In the genomic region with DNA sequence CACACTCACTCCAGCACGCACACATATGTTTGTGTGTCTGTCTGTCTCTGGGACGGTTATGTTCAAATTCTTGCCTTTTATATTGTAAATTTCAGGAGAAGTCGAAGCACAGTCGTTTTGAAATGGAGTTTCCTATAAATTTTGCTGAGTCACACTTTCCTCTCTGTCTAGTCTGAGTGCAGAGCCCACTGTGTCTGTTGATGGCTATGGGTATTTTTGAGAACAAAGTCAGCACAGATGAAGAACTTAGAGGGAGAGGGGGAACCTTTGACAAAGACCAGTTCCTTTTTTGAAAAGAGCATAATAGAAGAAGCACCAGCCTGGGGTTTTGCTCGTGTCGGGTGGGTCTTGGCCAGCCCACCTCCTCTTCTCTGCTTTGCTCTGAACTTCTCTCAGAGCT, we compare ENCODE assay signal across 24 mouse cellular contexts. TPM values are rescaled to one million over a fixed set of nuclear protein-coding genes. Genes with fewer than 3 reads are reported as not detected.
DNase-seq lines count a peak whose midpoint lies in the region; ATAC-seq and TF ChIP-seq lines count a peak whose summit lies in the region.
"Had no signal": no experiment of that assay in that cellular context is flagged by ENCODE, and none has a peak within 500 bp of the region (broad histone marks: within the 10 kb centered on the region; RNA-seq: fewer than 3 reads in every experiment).

No protein-coding gene starts in this region.

- H3K27ac ChIP-seq in thymus, adult 2 months (ENCODE audit: control insufficient read depth, insufficient read depth, low read length): peak overlapping the region; percentile 82
- no peak overlapping the region for H3K27ac ChIP-seq in ES-E14 (ENCODE audit: insufficient read depth, low read depth, low read length, poor library complexity, severe bottlenecking)
- H3K27ac ChIP-seq in midbrain, embryonic 14.5 days (replicated peaks; ENCODE audit: low read depth, low read length): no peak overlapping the region
- no peak overlapping the region for H3K27ac ChIP-seq in limb, embryonic 10.5 days
- H3K27ac ChIP-seq: forebrain, embryonic 12.5 days; heart, embryonic 15.5 days; hindbrain, embryonic 10.5 days; hindbrain, postnatal 0 days; kidney, embryonic 15.5 days; midbrain, embryonic 13.5 days; stomach, embryonic 15.5 days had no signal

- in situ Hi-C loops in ES-E14 (cut with MboI; ENCODE audit: low sequenced_read_pairs in 2 of 2, unreplicated experiment in 2 of 2): no loop called here

- H3K27me3 ChIP-seq in thymus, adult 2 months (ENCODE audit: control insufficient read depth, insufficient read depth, low read length): no peaks in the 10 kb centered on the region
- H3K27me3 ChIP-seq in midbrain, embryonic 14.5 days (ENCODE audit: control insufficient read depth, insufficient read depth, low read length): no peaks in the 10 kb centered on the region
- H3K27me3 ChIP-seq in limb, embryonic 10.5 days (ENCODE audit: low read depth, poor library complexity, severe bottlenecking): no peaks in the 10 kb centered on the region
- H3K27me3 ChIP-seq: forebrain, embryonic 12.5 days; heart, embryonic 15.5 days; kidney, embryonic 15.5 days; midbrain, embryonic 13.5 days; stomach, embryonic 15.5 days had no signal

- 7% methylated on average over 6 of the region's 6 CpGs for WGBS in thymus, adult 2 months
- 80% methylated on average over 6 of the region's 6 CpGs for WGBS in midbrain, embryonic 14.5 days
- 86% methylated on average over 6 of the region's 6 CpGs for WGBS in limb, embryonic 10.5 days

- no peaks in the 10 kb centered on the region for H3K36me3 ChIP-seq in thymus, adult 2 months (ENCODE audit: control insufficient read depth, insufficient read depth, low read length)
- H3K36me3 ChIP-seq in ES-E14 (ENCODE audit: control insufficient read depth, insufficient read depth, low read length, poor library complexity, severe bottlenecking): 0 out of 2 replicates have a peak, but pooled peaks cover 6% of the 10 kb centered on the region
- H3K36me3 ChIP-seq in midbrain, embryonic 14.5 days (ENCODE audit: control insufficient read depth, insufficient read depth, low read length): 0 out of 2 replicates have a peak, but pooled peaks cover 6% of the 10 kb centered on the region
- H3K36me3 ChIP-seq in limb, embryonic 10.5 days: peaks cover 8% of the 10 kb centered on the region; the same call in 1 of the 2 replicates
- H3K36me3 ChIP-seq: forebrain, embryonic 12.5 days; heart, embryonic 15.5 days; hindbrain, embryonic 10.5 days; kidney, embryonic 15.5 days; midbrain, embryonic 13.5 days; stomach, embryonic 15.5 days had no signal

- TF ChIP-seq POLR2A in thymus, adult 2 months (IDR thresholded peaks at IDR 0.05; ENCODE audit: control insufficient read depth, extremely low read depth, insufficient read depth, low read length, poor library complexity): no peak

- no peak for TF ChIP-seq CTCF in thymus, adult 2 months (IDR thresholded peaks at IDR 0.05; ENCODE audit: borderline replicate concordance, control insufficient read depth, extremely low read depth, insufficient read depth, low read length, poor library complexity)

- H3K4me1 ChIP-seq in thymus, adult 2 months (replicated peaks; ENCODE audit: control insufficient read depth, insufficient read depth, low read length): peaks cover 9% of the 10 kb centered on the region
- H3K4me1 ChIP-seq in ES-E14 (ENCODE audit: control insufficient read depth in 2 of 2, insufficient read depth in 2 of 2, low read length in 2 of 2, poor library complexity in 1 of 2): peaks cover 0 to 10% of the 10 kb centered on the region in 2 experiments; a peak in 2 of 4 replicates
- no peaks in the 10 kb centered on the region for H3K4me1 ChIP-seq in midbrain, embryonic 14.5 days (ENCODE audit: control insufficient read depth, insufficient read depth, low read length)
- H3K4me1 ChIP-seq in limb, embryonic 10.5 days: no peaks in the 10 kb centered on the region
- H3K4me1 ChIP-seq: forebrain, embryonic 12.5 days; heart, embryonic 15.5 days; hindbrain, embryonic 10.5 days; kidney, embryonic 15.5 days; midbrain, embryonic 13.5 days; stomach, embryonic 15.5 days had no signal

- H3K4me3 ChIP-seq in thymus, adult 2 months (ENCODE audit: control insufficient read depth, insufficient read depth, low read length): no peak overlapping the region
- no peak overlapping the region for H3K4me3 ChIP-seq in ES-E14 (ENCODE audit: insufficient read depth in 1 of 2, low read depth in 1 of 2, low read length in 2 of 2, poor library complexity in 1 of 2, severe bottlenecking in 1 of 2)
- no peak overlapping the region for H3K4me3 ChIP-seq in midbrain, embryonic 14.5 days (replicated peaks; ENCODE audit: low read depth, low read length)
- H3K4me3 ChIP-seq in limb, embryonic 10.5 days: no peak overlapping the region
- H3K4me3 ChIP-seq: forebrain, embryonic 12.5 days; heart, embryonic 15.5 days; hindbrain, embryonic 10.5 days; kidney, embryonic 15.5 days; midbrain, embryonic 13.5 days; myocyte; stomach, embryonic 15.5 days had no signal

- no peak for DNase-seq in thymus, adult 2 months
- DNase-seq in thymus, postnatal 14 days: no peak
- DNase-seq in ES-E14 (ENCODE audit: low read depth, low spot score): no peak
- DNase-seq in midbrain, embryonic 14.5 days: no peak
- DNase-seq in lung, postnatal 36 days: no peak
- no peak for DNase-seq in limb, embryonic 10.5 days (ENCODE audit: low spot score)
- DNase-seq: adrenal gland, postnatal 10 days; cerebellum, adult 2 months; heart, adult 18-20 months; kidney, postnatal 4 days; lung, adult 18-20 months; lung, postnatal 4 days; thymus, adult 18-20 months had no signal

- no peak overlapping the region for H3K4me2 ChIP-seq in midbrain, embryonic 14.5 days (ENCODE audit: low read length)
- H3K4me2 ChIP-seq: forebrain, embryonic 12.5 days; heart, embryonic 15.5 days; kidney, embryonic 15.5 days; midbrain, embryonic 13.5 days; stomach, embryonic 15.5 days had no signal

- H3K9ac ChIP-seq in ES-E14 (ENCODE audit: insufficient read depth, low read depth, low read length, poor library complexity, severe bottlenecking): no peak overlapping the region
- no peak overlapping the region for H3K9ac ChIP-seq in midbrain, embryonic 14.5 days (replicated peaks; ENCODE audit: low read length)
- H3K9ac ChIP-seq: forebrain, embryonic 12.5 days; heart, embryonic 15.5 days; kidney, embryonic 15.5 days; midbrain, embryonic 13.5 days; stomach, embryonic 15.5 days had no signal

- ATAC-seq in common myeloid progenitor, adult 5-6 weeks (replicated peaks; ENCODE audit: low read depth, poor library complexity, severe bottlenecking): peak; percentile 89
- peak; percentile 82 for ATAC-seq in megakaryocyte progenitor cell, adult 5-6 weeks (replicated peaks; ENCODE audit: poor library complexity)
- ATAC-seq in midbrain, embryonic 14.5 days (ENCODE audit: low FRiP score, low TSS enrichment): no peak
- ATAC-seq: hindbrain, postnatal 0 days; intestine, postnatal 0 days; midbrain, embryonic 13.5 days had no signal

- no peaks in the 10 kb centered on the region for H3K9me3 ChIP-seq in ES-E14 (ENCODE audit: control insufficient read depth, insufficient read depth, low read depth, low read length)
- no peaks in the 10 kb centered on the region for H3K9me3 ChIP-seq in midbrain, embryonic 14.5 days (ENCODE audit: control insufficient read depth, low read length)
- no peaks in the 10 kb centered on the region for H3K9me3 ChIP-seq in limb, embryonic 10.5 days (replicated peaks)
- H3K9me3 ChIP-seq: forebrain, embryonic 12.5 days; heart, embryonic 15.5 days; hindbrain, embryonic 10.5 days; kidney, embryonic 15.5 days; midbrain, embryonic 13.5 days; stomach, embryonic 15.5 days had no signal

TF ChIP-seq in ES-E14, 5 proteins besides CTCF, POLR2A, EP300 and RAD21:
- no peak for TF ChIP-seq ZNF384 (IDR thresholded peaks at IDR 0.05; ENCODE audit: low read depth, low read length)
- peak; percentile 83 for TF ChIP-seq MAFK (IDR thresholded peaks at IDR 0.05; ENCODE audit: insufficient read depth, low read depth, low read length)
- TF ChIP-seq HCFC1 (IDR thresholded peaks at IDR 0.05; ENCODE audit: borderline replicate concordance, insufficient read depth, low read length): no peak
- no peak for TF ChIP-seq CHD2 (IDR thresholded peaks at IDR 0.05; ENCODE audit: low read depth, low read length)
- TF ChIP-seq ZC3H11A (IDR thresholded peaks at IDR 0.05; ENCODE audit: borderline replicate concordance, low read depth, low read length): no peak

RNA-seq across cellular contexts. Expression of gene Slc25a26, which starts 9.1 kb away (rescaled TPM):
- polyA plus RNA-seq in thymus, adult 2 months (2012; rRNA removed): 8.3 and 9.5 TPM in 2 replicates
- 9.8 and 12.2 TPM in 2 replicates for total RNA-seq in ES-E14 (2012; rRNA removed)
- 5.7 and 6.6 TPM in 2 replicates for total RNA-seq in common myeloid progenitor, adult 5-6 weeks (2017)
- total RNA-seq in megakaryocyte progenitor cell, adult 5-6 weeks (2015): 3.5 and 4.5 TPM in 2 replicates
- total RNA-seq in megakaryocyte progenitor cell, adult 5-6 weeks (2017): 6.5 and 6.6 TPM in 2 replicates
- polyA plus RNA-seq in midbrain, embryonic 14.5 days (2014; fragmentation: Nextera tagmentation; extraction: Ambion mirVana): 7.7 and 7.8 TPM in 2 replicates
- 8.1 TPM in 2 replicates for polyA plus RNA-seq in limb, embryonic 10.5 days (2016; fragmentation: Nextera tagmentation; extraction: Ambion mirVana)
